Mouse (Mus musculus) MEL (cell line): ENCODE results near the gene Tpra1. TPM values are rescaled to one million over a fixed set of nuclear protein-coding genes. Genes with fewer than 3 reads are reported as not detected.

Experiments
- DNase-seq: peaks from one replicate; pipeline ENCODE4 v3.0.0; 2011; ENCODE audit warnings: low read depth, low spot score
- H3K27ac ChIP-seq: 2 replicates; pipeline ENCODE4 v1.5.1; 2012; ENCODE audit warnings: low read depth, mild to moderate bottlenecking, control low read depth, low read length, moderate library complexity; ENCODE audit not compliant: control insufficient read depth
- H3K27me3 ChIP-seq, 2 experiments: fragments of 150-350 bp in 1 of 2; sonication (generic) in 1 of 2; 2 replicates each; pipeline ENCODE4 v1.6.1; 2012; ENCODE audit warnings: low read length in 2 of 2, mild to moderate bottlenecking in 2 of 2, improper control_type of control experiment in 1 of 2, moderate library complexity in 1 of 2; ENCODE audit not compliant: insufficient read depth in 2 of 2, control insufficient read depth in 1 of 2
- H3K36me3 ChIP-seq, 2 experiments: 2 replicates each; pipeline ENCODE4 v1.6.1; 2012 to 2014; ENCODE audit warnings: low read length in 2 of 2, improper control_type of control experiment in 1 of 2, inconsistent platforms in 1 of 2, mild to moderate bottlenecking in 1 of 2; ENCODE audit not compliant: insufficient read depth in 2 of 2, control insufficient read depth in 1 of 2
- H3K4me1 ChIP-seq, 2 experiments: fragments of 150-350 bp in 1 of 2; sonication (generic) in 1 of 2; 2 replicates each; pipeline ENCODE4 v1.6.1; 2012; ENCODE audit warnings: low read length in 2 of 2, improper control_type of control experiment in 1 of 2, mild to moderate bottlenecking in 1 of 2; ENCODE audit not compliant: insufficient read depth in 2 of 2, control insufficient read depth in 1 of 2
- H3K4me3 ChIP-seq, 2 experiments: fragments of 150-350 bp in 1 of 2; sonication (generic) in 1 of 2; 2 replicates each; pipeline ENCODE4 v1.5.1; 2012; ENCODE audit warnings: low read depth in 2 of 2, low read length in 2 of 2, mild to moderate bottlenecking in 2 of 2, moderate library complexity in 2 of 2, control low read depth in 1 of 2, improper control_type of control experiment in 1 of 2; ENCODE audit not compliant: control insufficient read depth in 1 of 2, insufficient read depth in 1 of 2
- H3K79me2 ChIP-seq: 2 replicates; pipeline ENCODE4 v1.6.1; 2012; ENCODE audit warnings: mild to moderate bottlenecking, low read length, moderate library complexity; ENCODE audit not compliant: control insufficient read depth, poor library complexity, insufficient read depth
- H3K9ac ChIP-seq: 2 replicates; pipeline ENCODE4 v1.6.1; 2012; ENCODE audit warnings: low read depth, mild to moderate bottlenecking, control low read depth, low read length, moderate library complexity; ENCODE audit not compliant: control insufficient read depth, poor library complexity, severe bottlenecking
- H3K9me3 ChIP-seq: fragments of 150-350 bp; sonication (generic); replicated peaks from 2 replicates; pipeline ENCODE4 v1.6.1; 2012; ENCODE audit warnings: mild to moderate bottlenecking, low read length, improper control_type of control experiment, moderate library complexity; ENCODE audit not compliant: insufficient read depth
- BHLHE40 ChIP-seq: IDR thresholded peaks from 2 replicates; pipeline ENCODE4 v1.6.1; 2012; ENCODE audit warnings: low read depth, mild to moderate bottlenecking, inconsistent platforms, low read length, improper control_type of control experiment, borderline replicate concordance
- CHD1 ChIP-seq: IDR thresholded peaks from 2 replicates; pipeline ENCODE4 v1.6.1; 2012; ENCODE audit warnings: low read depth, mild to moderate bottlenecking, inconsistent platforms, low read length, improper control_type of control experiment
- EP300 ChIP-seq, 2 experiments: IDR thresholded peaks; 2 replicates each; pipeline ENCODE4 v1.6.1; 2011; ENCODE audit warnings: improper control_type of control experiment in 2 of 2, low read length in 2 of 2, low read depth in 1 of 2, mild to moderate bottlenecking in 1 of 2
- ETS1 ChIP-seq: IDR thresholded peaks from 2 replicates; pipeline ENCODE4 v1.6.1; 2012; ENCODE audit warnings: low read depth, mild to moderate bottlenecking, inconsistent platforms, low read length, improper control_type of control experiment, moderate library complexity
- GABPA ChIP-seq: IDR thresholded peaks from 2 replicates; pipeline ENCODE4 v1.6.1; 2012; ENCODE audit warnings: low read depth, mild to moderate bottlenecking, inconsistent platforms, low read length, improper control_type of control experiment, moderate library complexity
- GATA1 ChIP-seq: IDR thresholded peaks from 2 replicates; pipeline ENCODE4 v1.6.1; 2011; ENCODE audit warnings: low read depth, low read length, improper control_type of control experiment
- HCFC1 ChIP-seq: IDR thresholded peaks from 2 replicates; pipeline ENCODE4 v1.6.1; 2012; ENCODE audit warnings: low read depth, mild to moderate bottlenecking, inconsistent platforms, low read length, improper control_type of control experiment, moderate library complexity
- MAX ChIP-seq: IDR thresholded peaks from 2 replicates; pipeline ENCODE4 v1.6.1; 2011; ENCODE audit warnings: low read length, improper control_type of control experiment
- MEF2A ChIP-seq: IDR thresholded peaks from 2 replicates; pipeline ENCODE4 v1.6.1; 2014; ENCODE audit warnings: low read depth, mild to moderate bottlenecking, inconsistent platforms, low read length, improper control_type of control experiment; ENCODE audit not compliant: poor library complexity, insufficient replicate concordance, severe bottlenecking; ENCODE audit errors: extremely low read depth
- MXI1 ChIP-seq: IDR thresholded peaks from 2 replicates; pipeline ENCODE4 v1.6.1; 2011; ENCODE audit warnings: mild to moderate bottlenecking, low read depth, low read length, improper control_type of control experiment
- MYB ChIP-seq: IDR thresholded peaks from 2 replicates; pipeline ENCODE4 v1.6.1; 2011; ENCODE audit warnings: mild to moderate bottlenecking, low read depth, low read length, improper control_type of control experiment
- MYC ChIP-seq: IDR thresholded peaks from 2 replicates; pipeline ENCODE4 v1.6.1; 2011; ENCODE audit warnings: low read depth, mild to moderate bottlenecking, low read length, improper control_type of control experiment, moderate library complexity
- NRF1 ChIP-seq: IDR thresholded peaks from 2 replicates; pipeline ENCODE4 v1.6.1; 2014; ENCODE audit warnings: low read depth, mild to moderate bottlenecking, inconsistent platforms, low read length, improper control_type of control experiment, moderate library complexity; ENCODE audit not compliant: poor library complexity, insufficient read depth, severe bottlenecking
- POLR2A ChIP-seq, 2 experiments: IDR thresholded peaks; 2 replicates each; pipeline ENCODE4 v1.6.1; 2011 to 2012; ENCODE audit warnings: low read length in 2 of 2, mild to moderate bottlenecking in 2 of 2, control low read depth in 1 of 2, improper control_type of control experiment in 1 of 2, low read depth in 1 of 2, moderate library complexity in 1 of 2; ENCODE audit not compliant: control insufficient read depth in 1 of 2, insufficient read depth in 1 of 2, poor library complexity in 1 of 2
- RCOR1 ChIP-seq: IDR thresholded peaks from 2 replicates; pipeline ENCODE4 v1.6.1; 2012; ENCODE audit warnings: low read depth, mild to moderate bottlenecking, inconsistent platforms, low read length, improper control_type of control experiment
- SIN3A ChIP-seq: IDR thresholded peaks from 2 replicates; pipeline ENCODE4 v1.6.1; 2012; ENCODE audit warnings: low read length, improper control_type of control experiment, inconsistent platforms
- TCF12 ChIP-seq: IDR thresholded peaks from 2 replicates; pipeline ENCODE4 v1.6.1; 2014; ENCODE audit warnings: low read depth, mild to moderate bottlenecking, inconsistent platforms, low read length, improper control_type of control experiment, moderate library complexity
- USF2 ChIP-seq, 2 experiments: IDR thresholded peaks; 2 replicates each; pipeline ENCODE4 v1.6.1; 2011 to 2012; ENCODE audit warnings: improper control_type of control experiment in 2 of 2, low read length in 2 of 2, borderline replicate concordance in 1 of 2, inconsistent platforms in 1 of 2, low read depth in 1 of 2, mild to moderate bottlenecking in 1 of 2; ENCODE audit not compliant: insufficient read depth in 1 of 2
- ZMIZ1 ChIP-seq: IDR thresholded peaks from 2 replicates; pipeline ENCODE4 v1.6.1; 2012; ENCODE audit warnings: low read depth, mild to moderate bottlenecking, inconsistent platforms, low read length, improper control_type of control experiment, moderate library complexity
- polyA plus RNA-seq, 2 experiments: library from polyadenylated mRNA; stranded (reverse) in 1 of 2; unstranded in 1 of 2; fragments of >175 nt in 1 of 2; fragments of >200 nt in 1 of 2; gene quantifications; 2 replicates each; pipeline versions ENCODE4 v1.2.1 to v1.2.4; 2012; ENCODE audit warnings: low replicate concordance in 2 of 2, low read depth in 1 of 2; ENCODE audit not compliant: insufficient read length in 2 of 2, insufficient read depth in 1 of 2, missing spikeins in 1 of 2
- total RNA-seq: library from RNA; depleted of rRNA; stranded (reverse); fragments of 300-350 nt; gene quantifications from 2 replicates; pipeline ENCODE4 v1.2.3, GENCODE M21; 2012

Gene Tpra1
- total and polyA plus RNA-seq, 3 experiments: 22.9 to 42.4 TPM; not detected in 1

GRCm38 (mm10) chr6:88931449-88931848 is 29.4 kb downstream of the Tpra1 start:
- H3K4me1 ChIP-seq: no peaks in the 10 kb centered on the region

GRCm38 (mm10) chr6:88934132-88934531 is 32.1 kb downstream of the Tpra1 start:
- Histone ChIP-seq H3K4me3 (no peak overlapping the region), H3K27ac (no peak overlapping the region), H3K9ac (no peak overlapping the region), H3K9me3 (no peaks in the 10 kb centered on the region), H3K79me2 (no peaks in the 10 kb centered on the region)
- no peak for TF ChIP-seq EP300 (IDR thresholded peaks at IDR 0.05; ENCODE audit: low read depth in 1 of 2, low read length in 2 of 2)
- no peak for TF ChIP-seq BHLHE40
- TF ChIP-seq USF2 (IDR thresholded peaks at IDR 0.05; ENCODE audit: borderline replicate concordance in 1 of 2, insufficient read depth in 1 of 2, low read depth in 1 of 2, low read length in 2 of 2): no peak
- TF ChIP-seq ETS1: no peak
- TF ChIP-seq, all 39 proteins: peak for 0
- peaks cover 0 to 3% of the 10 kb centered on the region in 2 experiments; a peak in 2 of 4 replicates for H3K27me3 ChIP-seq
- DNase-seq: no peak
- no peaks in the 10 kb centered on the region for H3K4me1 ChIP-seq
- no peaks in the 10 kb centered on the region for H3K36me3 ChIP-seq

More at GRCm38 (mm10) chr6:88931449-88931848, 29.4 kb downstream of the Tpra1 start:
- H3K27me3 ChIP-seq: peaks cover 0 to 3% of the 10 kb centered on the region in 2 experiments; a peak in 2 of 4 replicates
- H3K79me2 ChIP-seq: no peaks in the 10 kb centered on the region
- no peaks in the 10 kb centered on the region for H3K36me3 ChIP-seq
- no peaks in the 10 kb centered on the region for H3K9me3 ChIP-seq
- no peak for DNase-seq
- H3K4me3 ChIP-seq: no peak overlapping the region
- H3K27ac ChIP-seq: no peak overlapping the region
- TF ChIP-seq MEF2A (no peak), SIN3A (no peak), TCF12 (no peak), BHLHE40 (no peak), POLR2A (IDR thresholded peaks at IDR 0.05; ENCODE audit: control insufficient read depth in 1 of 2, insufficient read depth in 1 of 2, low read depth in 1 of 2, low read length in 2 of 2, poor library complexity in 1 of 2) (no peak), GABPA (no peak), NRF1 (no peak), HCFC1 (no peak), ZMIZ1 (no peak), MYB (no peak), MYC (no peak), RCOR1 (no peak), MXI1 (no peak), GATA1 (no peak), CHD1 (no peak), ETS1 (no peak), MAX (no peak)
- TF ChIP-seq, all 39 proteins: peak for 0
- H3K9ac ChIP-seq: no peak overlapping the region
